Mouse (Mus musculus) G1E-ER4 (cell line): ENCODE measurements around the gene Wfikkn1. TPM values are rescaled to one million over a fixed set of nuclear protein-coding genes. Genes with fewer than 3 reads are reported as not detected.

Experiments used
- GATA1 ChIP-seq: IDR thresholded peaks from one replicate; pipeline ENCODE4 v1.8.0; 2012; ENCODE audit warnings: low read length, inconsistent platforms
- polyA plus RNA-seq: library from polyadenylated mRNA; stranded (reverse); fragments of >175 nt; gene quantifications from 2 replicates; pipeline ENCODE4 v1.2.3, GENCODE M21; 2012

Gene Wfikkn1
- polyA plus RNA-seq, 1 experiment, result 1.9 TPM

DNA sequence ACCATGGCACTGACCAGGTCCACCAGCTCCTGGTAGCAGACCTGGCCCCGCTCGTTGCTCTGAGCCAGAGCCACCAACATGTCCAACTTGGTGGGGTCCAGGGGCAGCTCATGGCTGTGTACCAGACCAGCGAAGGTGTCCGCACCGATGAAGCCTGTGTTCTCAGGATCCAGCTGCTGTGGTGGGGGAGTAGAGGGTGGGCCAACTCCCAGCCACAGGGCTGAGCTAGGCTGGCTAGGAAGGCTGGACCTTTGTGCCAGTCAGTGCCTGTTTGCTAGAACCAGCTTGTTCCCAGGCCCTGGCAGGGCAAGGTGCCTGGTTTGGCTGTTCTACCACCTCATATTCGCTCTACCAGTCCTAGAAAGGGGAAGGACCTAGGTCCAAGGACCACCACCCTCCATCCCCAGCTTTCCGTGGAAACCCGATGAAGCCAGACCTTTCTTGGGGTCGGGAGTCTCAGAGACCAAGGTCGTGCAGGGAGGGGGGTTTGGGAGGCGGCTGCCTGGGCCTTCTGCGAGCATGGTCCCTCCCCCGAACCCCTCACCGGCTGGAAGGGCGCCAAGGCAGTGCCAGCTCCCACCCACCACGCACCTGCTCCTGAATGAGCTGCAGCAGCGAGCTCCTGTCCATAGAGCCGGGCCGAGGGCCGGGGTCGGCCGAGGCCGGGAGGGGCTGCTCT lies 44.1 kb downstream of the Wfikkn1 start:
- no peak for TF ChIP-seq GATA1

DNA sequence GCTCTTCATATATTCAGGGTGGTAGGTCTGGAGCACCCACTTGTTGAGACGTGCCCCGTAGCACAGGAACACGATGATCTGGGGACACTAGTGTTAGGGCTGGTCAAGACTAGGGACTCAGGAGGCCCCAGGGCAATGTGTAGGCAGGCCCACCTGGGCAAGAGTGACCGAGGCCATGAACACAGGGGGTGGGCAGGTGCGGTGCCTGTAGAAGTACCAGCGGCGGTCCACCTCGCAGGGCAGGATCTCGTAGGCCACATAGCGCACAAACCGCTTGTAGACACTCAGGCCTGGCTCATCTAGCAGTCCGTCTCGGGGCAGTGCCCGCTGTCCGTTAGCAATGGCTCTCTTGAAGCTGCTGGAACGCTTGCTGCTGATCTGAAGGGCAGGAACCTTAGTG lies 44.8 kb downstream of the Wfikkn1 start:
- no peak for TF ChIP-seq GATA1

DNA sequence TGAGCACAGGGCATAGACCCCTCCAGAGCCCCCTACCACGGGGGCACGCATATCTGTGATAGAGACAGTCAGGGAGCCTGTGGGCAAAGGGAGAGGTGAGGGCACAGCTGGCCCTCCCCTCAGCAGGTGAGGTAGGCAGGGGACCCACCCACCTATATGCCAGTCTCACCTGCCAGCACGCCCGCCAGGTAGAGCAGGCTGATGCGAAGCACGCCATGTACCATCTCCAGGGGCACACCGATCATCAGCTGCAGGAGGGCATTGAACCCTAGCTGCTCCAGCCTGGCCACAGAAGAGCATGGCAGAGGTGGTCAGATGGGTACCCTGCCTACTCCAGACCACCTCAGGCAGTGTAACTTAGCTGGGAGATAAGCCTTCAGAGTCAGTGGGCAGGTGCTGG lies 45.4 kb downstream of the Wfikkn1 start:
- no peak for TF ChIP-seq GATA1

DNA sequence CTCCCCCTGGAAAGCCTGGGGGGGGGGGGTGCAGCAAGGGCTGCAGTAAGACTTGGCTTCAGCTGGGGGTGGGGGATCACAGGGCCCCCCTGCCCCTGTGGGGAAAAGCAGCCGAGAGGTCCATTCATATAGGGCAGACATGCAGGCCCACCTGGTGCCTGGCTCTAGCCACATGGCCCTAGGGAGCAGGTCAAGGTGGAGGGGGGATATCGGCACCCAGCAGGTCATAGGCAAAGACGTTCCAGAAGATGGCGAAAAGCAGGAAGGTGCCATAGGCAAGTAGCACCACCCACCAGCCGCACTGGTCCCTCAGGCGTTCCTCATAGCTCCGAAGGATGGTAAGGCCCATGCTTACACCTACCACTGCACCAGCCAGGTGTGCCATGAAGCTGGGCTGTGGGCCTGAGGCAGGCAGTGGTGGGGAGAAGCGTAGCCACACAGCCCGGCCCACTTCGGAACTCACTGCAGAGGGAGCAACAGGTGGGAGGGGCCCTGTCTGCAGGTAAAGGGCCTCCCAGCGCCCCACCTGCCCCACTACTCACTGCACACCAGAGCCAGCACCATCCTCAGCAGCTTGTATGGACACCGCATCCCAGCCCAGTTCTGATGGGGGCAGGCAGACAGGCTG lies 45.9 kb downstream of the Wfikkn1 start:
- no peak for TF ChIP-seq GATA1

DNA sequence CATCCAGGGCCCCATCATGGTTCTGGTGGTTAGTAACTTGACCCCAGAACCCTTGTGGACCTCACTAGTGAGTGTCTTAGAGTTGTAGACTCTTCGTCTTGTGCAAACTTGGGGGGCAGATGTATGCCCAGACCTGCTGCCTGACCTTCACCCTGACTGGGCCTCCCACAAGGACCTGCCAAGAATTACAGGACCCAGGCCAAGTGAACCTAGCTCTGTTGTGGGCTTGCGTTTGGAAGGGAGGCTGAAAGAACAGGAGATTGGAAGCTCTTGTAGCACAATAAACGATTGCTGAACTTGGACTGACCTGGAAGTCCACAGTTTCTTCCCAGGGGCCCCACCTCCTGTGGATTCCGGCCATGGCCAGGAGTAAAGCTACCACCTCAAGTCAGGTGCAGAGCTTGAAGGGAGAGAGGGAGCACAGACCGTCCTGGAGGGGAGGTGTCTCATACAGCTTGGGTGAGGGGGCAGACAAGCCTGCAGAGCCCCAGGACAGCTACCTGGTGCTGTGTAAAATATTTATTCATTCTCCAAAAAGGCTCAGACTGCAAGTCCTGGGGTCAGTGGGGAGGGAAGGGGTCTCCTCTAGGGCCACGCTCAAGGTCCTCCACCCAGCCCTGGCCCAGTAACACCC lies 46.6 kb downstream of the Wfikkn1 start:
- TF ChIP-seq GATA1, result no peak

DNA sequence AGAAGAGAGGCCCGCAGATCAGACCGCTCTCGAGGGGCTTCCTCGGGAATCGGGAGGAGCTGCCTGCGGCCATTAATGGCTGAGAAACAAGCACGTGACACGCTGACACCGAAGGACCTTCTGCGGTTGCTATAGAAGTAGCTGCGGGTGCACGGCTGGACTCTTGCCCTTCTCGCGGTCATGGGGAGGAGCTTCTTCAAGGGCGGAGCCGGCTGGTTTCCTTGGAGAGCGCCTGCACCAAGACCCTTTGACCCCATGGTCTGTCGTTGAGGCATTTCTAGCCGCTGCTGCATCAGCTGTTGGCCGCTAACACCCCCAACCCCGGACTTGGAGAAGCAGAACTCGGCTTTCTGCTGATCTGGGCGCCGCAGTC lies 47.4 kb downstream of the Wfikkn1 start, which contains the start of gene Stub1:
Gene Stub1, minus strand, starts transcription at position 114 of the 373 bp plus-strand sequence.
- no peak for TF ChIP-seq GATA1

DNA sequence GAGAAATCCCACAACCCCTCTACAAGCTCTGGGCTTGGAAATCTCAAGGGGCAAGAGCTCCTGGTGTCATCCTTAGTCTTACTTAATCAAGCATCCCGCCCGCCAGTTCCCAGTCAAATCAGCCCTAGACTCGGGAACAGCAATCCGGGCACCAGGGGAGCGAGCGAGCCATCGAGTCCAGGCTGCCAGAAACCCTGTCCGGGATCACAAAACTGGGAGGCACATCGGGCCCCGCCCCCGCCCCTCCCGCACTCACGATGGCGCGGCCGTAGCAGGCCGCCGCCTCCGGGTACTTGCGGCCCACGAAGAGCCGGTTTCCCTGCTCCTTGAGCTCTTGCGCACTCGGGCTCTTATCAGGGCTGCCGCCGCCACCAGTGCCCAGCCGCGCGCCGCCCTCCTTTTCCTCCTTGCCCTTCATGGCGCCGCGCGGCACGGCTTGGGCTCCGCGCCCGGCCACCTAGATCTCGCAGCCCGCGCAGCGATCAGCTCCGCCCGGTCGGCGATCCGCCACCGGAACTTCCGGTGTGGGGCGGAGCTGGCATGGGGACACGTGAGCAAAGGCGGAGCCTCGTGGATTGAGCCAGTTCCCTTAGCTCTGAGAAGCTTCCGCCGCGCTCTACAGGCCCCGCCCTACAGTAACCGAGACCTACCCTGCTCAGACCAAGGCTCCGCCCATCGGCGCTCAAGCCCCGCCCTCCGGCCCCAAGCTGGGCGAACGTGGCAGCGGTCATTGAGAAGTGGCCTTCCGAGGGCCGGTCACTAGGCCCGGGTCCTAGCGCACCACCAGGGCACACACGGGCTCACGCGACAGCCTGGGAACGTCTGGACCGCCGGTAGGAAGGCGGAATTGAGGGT lies 48.0 kb downstream of the Wfikkn1 start:
- no peak for TF ChIP-seq GATA1

DNA sequence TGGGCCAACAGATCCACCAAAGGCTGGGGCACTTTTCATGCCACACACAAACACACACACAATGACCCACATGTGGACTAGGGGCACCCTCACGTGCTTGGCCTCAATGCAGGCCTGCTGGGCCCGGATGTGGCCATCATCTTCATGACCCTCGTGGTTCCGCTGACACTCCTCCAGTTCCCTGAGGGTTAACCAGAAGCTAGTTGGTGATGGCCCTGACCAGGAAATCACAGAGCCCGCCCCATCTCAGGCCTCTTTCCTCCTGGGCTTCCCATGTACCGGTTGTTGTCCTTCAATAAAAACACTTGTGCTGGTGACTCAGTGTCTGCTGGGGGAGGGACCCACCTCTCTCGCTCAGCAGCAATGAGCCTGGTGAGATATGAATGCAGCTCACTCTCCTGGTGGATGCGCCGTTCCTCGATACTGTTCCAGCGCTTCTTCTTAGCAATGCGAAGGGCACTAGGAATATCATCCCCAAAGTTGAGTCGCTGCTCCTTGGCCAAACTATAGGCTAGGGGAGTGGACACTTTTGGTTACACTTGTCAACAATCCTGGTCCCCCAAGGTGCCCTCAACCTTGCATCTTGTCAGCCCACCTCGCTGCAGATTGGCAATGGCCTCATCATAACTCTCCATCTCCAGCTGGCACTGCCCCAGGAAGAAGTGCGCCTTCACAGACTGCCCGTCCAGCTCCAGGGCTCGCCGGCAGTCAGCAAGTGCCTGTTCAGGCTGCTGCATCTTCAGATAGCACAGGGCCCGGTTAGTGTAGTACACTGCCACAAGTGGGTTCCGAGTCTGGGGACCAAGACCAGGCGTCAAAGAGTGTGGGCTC lies 49.0 kb downstream of the Wfikkn1 start:
- no peak for TF ChIP-seq GATA1

DNA sequence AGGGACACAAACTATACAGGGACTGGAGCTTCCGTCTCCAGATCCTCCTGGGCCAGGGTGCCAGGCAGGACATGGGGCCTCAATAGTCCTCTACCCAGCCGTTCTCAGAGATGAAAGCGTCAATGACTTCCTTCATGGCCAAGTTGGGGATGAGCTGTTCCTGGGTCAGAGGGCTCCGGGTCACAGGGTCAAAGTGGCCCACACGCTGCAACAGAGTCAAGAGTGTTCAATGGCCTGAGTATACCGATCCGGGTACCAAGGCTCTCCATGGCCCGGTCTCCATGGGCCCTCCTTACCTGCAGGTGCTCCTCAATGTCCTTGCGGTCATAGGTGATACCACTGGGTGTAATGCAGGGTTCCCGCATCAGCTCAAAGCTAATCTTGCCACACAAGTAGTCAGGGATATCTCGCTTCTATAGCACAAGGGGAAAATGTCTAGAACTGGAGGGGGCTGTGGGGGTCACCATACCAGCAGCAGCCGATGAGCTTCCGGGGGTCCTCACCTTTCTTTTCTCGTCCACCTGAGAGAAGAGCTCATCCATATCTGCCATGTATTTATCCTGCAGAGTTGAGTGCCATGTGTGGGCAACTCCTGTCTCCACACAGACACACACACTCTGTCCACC lies 49.7 kb downstream of the Wfikkn1 start:
- TF ChIP-seq GATA1, result no peak

DNA sequence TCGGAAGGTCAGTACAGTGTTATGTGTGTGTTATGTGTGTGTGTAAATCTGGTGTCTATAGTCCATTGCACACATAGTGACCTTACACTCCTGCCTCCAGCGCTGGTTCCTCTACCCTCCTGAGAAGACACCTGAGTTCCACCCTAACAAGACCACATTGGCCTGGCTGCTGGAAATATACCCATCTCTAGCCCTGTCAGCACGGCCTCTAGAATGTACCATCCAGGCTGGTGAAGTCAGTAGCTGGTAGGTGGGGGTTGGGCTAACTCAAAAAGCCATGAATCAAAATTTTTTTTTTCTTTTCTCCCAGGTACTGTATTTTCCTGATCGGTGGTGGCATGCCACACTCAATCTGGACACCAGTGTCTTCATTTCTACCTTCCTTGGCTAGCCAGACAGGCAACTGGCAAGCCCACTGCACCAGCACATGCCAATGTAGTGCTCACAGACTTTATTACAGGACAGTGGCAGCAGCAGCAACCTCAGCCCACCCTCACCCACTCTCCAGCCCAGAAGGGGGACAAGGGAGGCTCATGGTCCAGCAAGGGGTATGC lies 50.4 kb downstream of the Wfikkn1 start:
- TF ChIP-seq GATA1, result no peak

DNA sequence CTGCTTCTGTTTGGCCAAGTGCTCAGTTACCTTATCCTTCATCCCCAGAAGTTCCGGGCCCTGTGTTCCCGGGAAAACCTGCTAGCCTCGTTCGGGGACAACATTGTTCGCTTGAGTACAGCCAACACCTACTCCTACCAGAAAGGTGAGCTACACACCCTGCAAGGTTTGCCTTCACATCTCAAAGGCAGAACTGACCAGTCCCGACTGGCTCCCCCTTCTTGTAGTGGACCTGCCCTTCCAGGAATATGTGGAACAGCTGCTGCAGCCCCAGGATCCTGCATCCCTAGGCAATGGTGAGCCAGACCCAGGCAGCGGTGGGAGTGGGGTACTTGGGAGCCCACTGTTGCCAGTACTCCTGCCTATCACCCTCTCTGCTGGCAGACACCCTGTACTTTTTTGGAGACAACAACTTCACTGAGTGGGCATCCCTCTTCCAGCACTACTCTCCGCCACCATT lies 51.1 kb downstream of the Wfikkn1 start:
- no peak for TF ChIP-seq GATA1

DNA sequence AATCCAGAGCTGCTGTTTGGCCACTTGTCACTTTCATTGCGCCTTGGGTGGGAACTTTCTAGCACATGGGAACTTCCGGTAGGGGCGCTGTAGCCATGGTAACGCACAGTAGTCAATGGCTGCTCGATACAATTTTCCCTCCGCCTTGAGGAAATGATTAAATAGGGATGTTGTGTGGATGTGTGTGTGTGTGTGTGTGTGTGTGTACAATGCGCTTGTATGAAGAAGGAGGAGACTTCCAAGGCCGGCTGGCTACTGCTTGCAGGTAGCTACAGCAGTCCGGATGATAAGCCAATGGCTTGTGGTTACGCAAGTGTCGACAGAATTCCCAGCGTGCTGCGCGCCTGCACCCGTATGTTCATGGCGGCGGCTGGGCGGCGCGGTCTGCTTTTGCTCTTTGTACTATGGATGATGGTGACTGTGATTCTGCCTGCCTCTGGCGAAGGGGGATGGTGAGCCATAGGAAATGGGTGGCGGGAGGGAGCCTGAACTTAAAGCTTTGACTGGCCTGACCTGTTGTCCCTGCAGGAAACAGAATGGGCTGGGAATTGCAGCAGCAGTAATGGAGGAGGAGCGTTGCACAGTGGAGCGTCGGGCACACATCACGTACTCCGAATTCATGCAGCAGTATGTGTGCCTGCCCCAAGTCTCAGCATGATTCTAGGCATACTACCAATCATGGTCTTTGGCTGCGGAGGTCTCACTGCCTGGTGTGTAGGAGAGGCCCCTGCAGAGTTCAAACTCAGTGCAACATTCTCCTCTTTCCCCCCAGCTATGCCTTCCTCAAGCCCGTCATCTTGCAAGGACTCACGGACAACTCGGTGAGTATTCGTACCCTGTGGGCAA lies 51.7 kb downstream of the Wfikkn1 start, which contains the start of gene Jmjd8:
Gene Jmjd8, plus strand, starts transcription at position 156 of the 846 bp plus-strand sequence.
- no peak for TF ChIP-seq GATA1

DNA sequence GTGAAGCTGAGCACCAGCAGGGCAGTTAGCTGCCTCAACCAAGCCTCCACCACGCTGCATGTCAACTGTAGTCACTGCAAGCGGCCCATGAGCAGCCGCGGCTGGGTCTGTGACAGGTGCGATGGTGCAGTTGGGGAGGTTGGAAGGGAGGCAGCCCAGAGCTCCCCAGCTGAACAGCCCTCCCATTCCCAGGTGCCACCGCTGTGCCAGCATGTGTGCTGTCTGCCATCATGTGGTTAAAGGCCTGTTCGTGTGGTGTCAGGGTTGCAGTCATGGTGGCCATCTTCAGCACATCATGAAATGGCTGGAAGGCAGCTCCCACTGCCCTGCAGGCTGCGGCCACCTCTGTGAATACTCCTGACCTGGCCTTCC lies 52.4 kb downstream of the Wfikkn1 start:
- TF ChIP-seq GATA1, result no peak

Other genes starting within 250 kb of the Wfikkn1 start
- not detected in 2 replicates for gene Gng13, start 163.7 kb downstream of the Wfikkn1 start, polyA plus RNA-seq
- 75.4 and 82.7 TPM in 2 replicates for gene Chtf18, start 153.4 kb downstream of the Wfikkn1 start, polyA plus RNA-seq
- gene Rpusd1, start 153.2 kb downstream of the Wfikkn1 start, polyA plus RNA-seq, result 41.1 and 46.1 TPM in 2 replicates
- gene Mslnl, start 144.8 kb downstream of the Wfikkn1 start, polyA plus RNA-seq, result not detected in 2 replicates
- gene Msln, start 126.5 kb downstream of the Wfikkn1 start, polyA plus RNA-seq, result not detected in 2 replicates
- 17.0 and 20.0 TPM in 2 replicates for gene Narfl, start 107.1 kb downstream of the Wfikkn1 start, polyA plus RNA-seq
- 31.3 and 32.7 TPM in 2 replicates for gene Haghl, start 95.2 kb downstream of the Wfikkn1 start, polyA plus RNA-seq
- gene Ccdc78, start 94.3 kb downstream of the Wfikkn1 start, polyA plus RNA-seq, result 0.04 TPM in 1 of 2 replicates, not detected in the other
- 28.7 and 30.6 TPM in 2 replicates for gene Fam173a, start 88.0 kb downstream of the Wfikkn1 start, polyA plus RNA-seq
- not detected in 2 replicates for gene AC134908.4, start 85.2 kb downstream of the Wfikkn1 start, polyA plus RNA-seq
- 182 and 238 TPM in 2 replicates for gene Metrn, start 83.7 kb downstream of the Wfikkn1 start, polyA plus RNA-seq
- not detected in 2 replicates for gene Fbxl16, start 71.8 kb downstream of the Wfikkn1 start, polyA plus RNA-seq
- 4.2 and 10.5 TPM in 2 replicates for gene Wdr24, start 57.2 kb downstream of the Wfikkn1 start, polyA plus RNA-seq
- gene Jmjd8, start 52.0 kb downstream of the Wfikkn1 start, polyA plus RNA-seq, result 0.11 TPM in 2 replicates
- gene Stub1, start 47.5 kb downstream of the Wfikkn1 start, polyA plus RNA-seq, result 90.4 and 95.1 TPM in 2 replicates
- gene Rhbdl1, start 43.6 kb downstream of the Wfikkn1 start, polyA plus RNA-seq, result 1.9 and 2.4 TPM in 2 replicates
- gene Gm20683, start 39.1 kb downstream of the Wfikkn1 start, polyA plus RNA-seq, result 10.1 and 12.3 TPM in 2 replicates
- gene Rhot2, start 36.0 kb downstream of the Wfikkn1 start, polyA plus RNA-seq, result 207 and 251 TPM in 2 replicates
- 6.9 and 14.5 TPM in 2 replicates for gene Wdr90, start 19.4 kb downstream of the Wfikkn1 start, polyA plus RNA-seq
- 175 and 225 TPM in 2 replicates for gene Mcrip2, start 12.1 kb downstream of the Wfikkn1 start, polyA plus RNA-seq
- gene Mettl26, start 5.8 kb downstream of the Wfikkn1 start, polyA plus RNA-seq, result 67.3 and 82.1 TPM in 2 replicates
- 12.9 and 13.4 TPM in 2 replicates for gene Rab40c, start 38.9 kb upstream of the Wfikkn1 start, polyA plus RNA-seq
- 89.1 and 149 TPM in 2 replicates for gene Pigq, start 64.1 kb upstream of the Wfikkn1 start, polyA plus RNA-seq
- gene Nhlrc4, start 64.1 kb upstream of the Wfikkn1 start, polyA plus RNA-seq, result 0.31 and 0.85 TPM in 2 replicates
- 0.12 and 0.15 TPM in 2 replicates for gene A930017K11Rik, start 71.7 kb upstream of the Wfikkn1 start, polyA plus RNA-seq
- 46.6 and 49.5 TPM in 2 replicates for gene Capn15, start 104.9 kb upstream of the Wfikkn1 start, polyA plus RNA-seq
- 12.7 and 17.0 TPM in 2 replicates for gene Rab11fip3, start 188.7 kb upstream of the Wfikkn1 start, polyA plus RNA-seq
- gene Decr2, start 209.5 kb upstream of the Wfikkn1 start, polyA plus RNA-seq, result 0.24 and 0.41 TPM in 2 replicates
- gene Nme4, start 214.7 kb upstream of the Wfikkn1 start, polyA plus RNA-seq, result 120 and 155 TPM in 2 replicates
- 1.8 and 2.1 TPM in 2 replicates for gene Tmem8, start 232.4 kb upstream of the Wfikkn1 start, polyA plus RNA-seq
- 257 and 305 TPM in 2 replicates for gene Mrpl28, start 242.6 kb upstream of the Wfikkn1 start, polyA plus RNA-seq